Mouse (Mus musculus) neural tube, embryonic 12.5 days (tissue): ENCODE data around the gene Pkd1. TPM values are rescaled to one million over a fixed set of nuclear protein-coding genes. Genes with fewer than 3 reads are reported as not detected.

Experiments used
- ATAC-seq: fragments of 200-750 bp; cut with Nextera tagmentation; 2 replicates; pipeline ENCODE4 v1.8.0; 2017; ENCODE audit warnings: low read depth, mild to moderate bottlenecking, moderate TSS enrichment, moderate library complexity; ENCODE audit not compliant: low FRiP score
- H3K27ac ChIP-seq: fragments of 300-500 bp; sonication (generic); 2 replicates; pipeline ENCODE4 v1.5.1; 2016
- H3K27me3 ChIP-seq: fragments of 300-500 bp; sonication (generic); replicated peaks from 2 replicates; pipeline ENCODE4 v1.6.1; 2016; ENCODE audit warnings: mild to moderate bottlenecking
- H3K36me3 ChIP-seq: fragments of 300-500 bp; sonication (generic); 2 replicates; pipeline ENCODE4 v1.6.1; 2016; ENCODE audit warnings: mild to moderate bottlenecking
- H3K4me1 ChIP-seq: fragments of 300-500 bp; sonication (generic); 2 replicates; pipeline ENCODE4 v1.6.1; 2016
- H3K4me2 ChIP-seq: fragments of 300-500 bp; sonication (generic); replicated peaks from 2 replicates; pipeline ENCODE4 v1.6.1; 2016; ENCODE audit warnings: mild to moderate bottlenecking
- H3K4me3 ChIP-seq: fragments of 300-500 bp; sonication (generic); 2 replicates; pipeline ENCODE4 v1.5.1; 2016
- H3K9ac ChIP-seq: fragments of 300-500 bp; sonication (generic); 2 replicates; pipeline ENCODE4 v1.6.1; 2016; ENCODE audit warnings: mild to moderate bottlenecking
- H3K9me3 ChIP-seq: fragments of 300-500 bp; sonication (generic); 2 replicates; pipeline ENCODE4 v1.6.1; 2016; ENCODE audit warnings: mild to moderate bottlenecking
- WGBS: fragments of 180-500 bp; shearing (Covaris S2); methylation state at CpG from one replicate; pipeline ENCODE4 v1.1.7; 2016; 5-methylcytosine and 5-hydroxymethylcytosine counted together
- polyA plus RNA-seq: library from polyadenylated mRNA; unstranded; fragments of >200 nt; fragmentation: Nextera tagmentation; extraction: Ambion mirVana; gene quantifications from 2 replicates; pipeline ENCODE4 v1.2.1, GENCODE M21; 2016

The Pkd1 gene
- polyA plus RNA-seq, 1 experiment from 2014 or later = 23.0 TPM

DNA sequence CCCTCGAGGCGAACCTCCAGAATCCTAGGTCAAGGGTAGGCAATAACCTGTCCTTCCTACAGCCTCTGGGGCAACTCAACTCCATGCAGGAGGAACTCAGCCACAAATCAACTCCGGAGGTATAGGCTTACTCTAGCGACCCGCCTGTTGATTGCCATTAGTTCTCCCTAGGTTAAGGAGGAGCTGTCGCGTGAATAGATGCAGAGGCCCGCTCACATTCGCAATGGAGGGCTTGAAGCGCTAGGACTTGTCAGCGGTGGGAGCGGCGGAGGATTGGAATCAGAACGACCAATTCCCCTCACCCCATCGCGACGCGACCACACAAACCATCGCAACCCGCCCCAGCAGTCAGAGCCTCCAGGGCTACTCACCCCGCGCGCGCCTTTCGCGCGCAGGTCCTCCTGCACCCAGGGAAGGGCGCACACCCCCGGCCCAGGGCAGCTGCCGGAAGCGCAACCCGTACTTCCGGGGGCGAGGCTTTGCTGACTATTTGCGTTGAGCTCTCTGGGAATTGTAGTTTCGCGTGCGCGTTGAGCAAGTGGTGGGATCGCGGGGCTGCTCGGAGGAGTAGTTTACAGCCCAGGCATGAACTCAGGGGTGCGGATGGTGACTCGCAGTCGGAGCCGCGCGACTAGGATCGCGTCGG lies 82.7 kb downstream of the Pkd1 start, which contains the start of the genes Tsc2 and Nthl1:
Tsc2 (minus strand) TSS at position 464 of the 646 bp plus-strand sequence.
Nthl1 (plus strand) TSS at position 514 of the 646 bp plus-strand sequence.
- no peak within 1 kb of the TSS for H3K27ac ChIP-seq
- ATAC-seq = peak; percentile 91
- WGBS = 1% methylated on average over 51 of the region's 51 CpGs

DNA sequence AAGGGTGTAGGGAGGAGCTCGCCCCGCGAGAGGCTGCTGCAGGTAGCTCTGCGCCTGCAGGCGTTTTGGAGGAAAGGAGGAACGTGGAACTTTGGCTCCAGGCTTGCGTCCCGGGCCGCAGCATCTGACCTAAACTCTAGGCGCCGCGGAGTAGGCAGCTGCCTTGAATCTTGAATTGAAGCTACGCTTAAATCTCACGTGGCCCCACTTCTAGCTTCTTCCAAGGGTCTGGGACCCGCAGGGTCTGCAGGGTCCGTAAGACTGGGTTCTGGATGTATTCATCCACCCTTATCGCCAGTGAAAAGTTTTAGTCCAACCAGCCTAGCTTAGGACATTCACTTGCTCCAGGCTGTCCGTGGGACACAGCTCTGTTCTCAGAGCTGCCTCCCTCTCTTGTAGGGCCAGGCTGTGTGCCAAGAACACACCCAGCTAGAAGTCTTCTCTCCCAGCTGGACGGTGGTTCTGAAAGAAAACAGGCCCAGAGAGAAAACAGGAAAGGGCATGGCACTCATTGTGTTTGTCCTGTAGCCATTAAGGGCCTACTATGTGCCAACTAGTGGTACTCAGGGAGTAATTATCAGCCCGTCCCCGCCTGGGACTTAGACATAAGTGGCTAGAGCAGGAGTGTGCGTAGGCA lies 83.3 kb downstream of the Pkd1 start:
- Histone ChIP-seq H3K4me3 (peak overlapping the region; percentile 72), H3K27ac (no peak overlapping the region), H3K9me3 (no peaks in the 10 kb centered on the region), H3K27me3 (no peaks in the 10 kb centered on the region), H3K4me2 (peak overlapping the region; percentile 81), H3K36me3 (peaks cover 20% of the 10 kb centered on the region), H3K9ac (peak overlapping the region; percentile 72), H3K4me1 (peaks cover 15% of the 10 kb centered on the region)
- WGBS = 13% methylated on average over 22 of the region's 22 CpGs
- peak; percentile 46 for ATAC-seq

More for the DNA sequence above, 82.7 kb downstream of the Pkd1 start, which contains the start of the genes Tsc2 and Nthl1:
- H3K9ac ChIP-seq = peak within 1 kb of the TSS; percentile 72
- peak within 1 kb of the TSS; percentile 81 for H3K4me2 ChIP-seq
- H3K4me3 ChIP-seq = peak within 1 kb of the TSS; percentile 72
- no peaks in the 10 kb centered on the region for H3K9me3 ChIP-seq
- H3K4me1 ChIP-seq = peaks cover 15% of the 10 kb centered on the region
- H3K36me3 ChIP-seq = peaks cover 23% of the 10 kb centered on the region
- H3K27me3 ChIP-seq = no peaks in the 10 kb centered on the region

DNA sequence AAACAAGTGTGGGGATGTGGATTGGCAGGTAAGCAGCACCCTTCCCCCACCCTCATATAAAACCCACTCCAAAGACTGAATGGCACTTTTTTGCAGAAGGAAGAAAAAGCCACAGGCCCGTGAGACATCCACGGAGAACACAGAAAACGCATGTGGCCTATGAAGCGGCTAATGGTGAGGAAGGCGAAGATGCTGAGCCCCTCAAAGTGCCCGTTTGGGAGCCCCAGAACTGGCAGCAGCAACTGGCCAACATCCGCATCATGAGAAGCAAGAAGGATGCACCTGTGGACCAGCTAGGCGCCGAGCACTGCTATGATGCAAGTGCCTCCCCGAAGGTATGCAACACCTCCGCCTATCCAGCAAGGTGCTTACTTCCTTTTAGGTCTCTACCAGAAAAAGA lies 84.2 kb downstream of the Pkd1 start:
- H3K4me3 ChIP-seq = no peak overlapping the region
- H3K4me1 ChIP-seq = peaks cover 15% of the 10 kb centered on the region
- no peak for ATAC-seq
- H3K4me2 ChIP-seq = no peak overlapping the region
- 96% methylated on average over 11 of the region's 11 CpGs for WGBS
- no peaks in the 10 kb centered on the region for H3K9me3 ChIP-seq
- H3K27ac ChIP-seq = no peak overlapping the region
- peaks cover 20% of the 10 kb centered on the region for H3K36me3 ChIP-seq
- no peak overlapping the region for H3K9ac ChIP-seq
- H3K27me3 ChIP-seq = no peaks in the 10 kb centered on the region

DNA sequence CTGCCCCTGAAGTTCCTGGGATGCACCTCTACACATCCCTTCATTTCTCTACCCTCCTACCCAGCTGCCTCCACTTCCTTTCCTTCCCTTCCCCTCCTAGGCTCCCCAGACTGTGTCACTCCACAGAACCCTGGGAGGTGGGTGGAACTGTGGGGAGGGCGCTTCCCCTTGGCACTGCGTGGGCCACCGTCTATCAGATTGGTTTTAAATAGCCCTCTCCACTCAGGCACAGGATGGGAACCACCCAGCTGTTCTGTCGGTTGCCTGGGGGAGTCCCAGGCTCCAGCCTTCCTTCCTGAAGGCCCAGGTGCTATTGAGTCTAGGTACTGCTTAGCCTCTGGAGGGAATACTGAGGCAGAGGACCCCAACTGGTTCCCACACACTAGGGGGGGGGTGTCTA lies 85.4 kb downstream of the Pkd1 start:
- Histone ChIP-seq H3K4me2 (no peak overlapping the region), H3K27ac (no peak overlapping the region), H3K4me3 (no peak overlapping the region), H3K4me1 (peaks cover 18% of the 10 kb centered on the region), H3K27me3 (no peaks in the 10 kb centered on the region), H3K36me3 (peaks cover 8% of the 10 kb centered on the region), H3K9me3 (no peaks in the 10 kb centered on the region), H3K9ac (no peak overlapping the region)
- 86% methylated on average over 4 of the region's 4 CpGs for WGBS
- ATAC-seq = no peak

DNA sequence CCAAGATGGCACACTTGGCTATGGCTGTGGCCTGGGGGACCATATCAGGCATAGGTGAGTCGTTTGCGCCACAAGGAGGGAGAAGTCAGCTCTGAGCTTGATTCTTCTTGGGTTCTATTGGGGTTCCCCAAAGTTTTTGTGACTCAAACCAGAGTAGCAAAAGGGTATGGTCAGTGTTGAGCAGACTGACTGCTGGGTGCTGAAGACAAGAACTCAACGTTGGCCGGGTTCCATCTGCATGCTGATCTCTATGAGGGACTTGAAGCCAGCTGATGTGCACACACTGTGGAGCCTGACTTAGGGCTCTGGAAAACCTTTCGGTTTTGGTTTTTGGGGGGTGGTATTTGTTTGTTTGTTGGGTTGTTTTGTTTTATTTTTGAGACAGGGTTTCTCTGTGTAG lies 86.1 kb downstream of the Pkd1 start:
- H3K9me3 ChIP-seq = no peaks in the 10 kb centered on the region
- no peak overlapping the region for H3K4me2 ChIP-seq
- WGBS = 94% methylated on average over 5 of the region's 5 CpGs
- H3K36me3 ChIP-seq = 0 out of 2 replicates have a peak, but pooled peaks cover under 1% of the 10 kb centered on the region
- no peak overlapping the region for H3K9ac ChIP-seq
- H3K27me3 ChIP-seq = no peaks in the 10 kb centered on the region
- H3K27ac ChIP-seq = no peak overlapping the region
- no peak overlapping the region for H3K4me3 ChIP-seq
- ATAC-seq = no peak
- H3K4me1 ChIP-seq = peaks cover 18% of the 10 kb centered on the region

DNA sequence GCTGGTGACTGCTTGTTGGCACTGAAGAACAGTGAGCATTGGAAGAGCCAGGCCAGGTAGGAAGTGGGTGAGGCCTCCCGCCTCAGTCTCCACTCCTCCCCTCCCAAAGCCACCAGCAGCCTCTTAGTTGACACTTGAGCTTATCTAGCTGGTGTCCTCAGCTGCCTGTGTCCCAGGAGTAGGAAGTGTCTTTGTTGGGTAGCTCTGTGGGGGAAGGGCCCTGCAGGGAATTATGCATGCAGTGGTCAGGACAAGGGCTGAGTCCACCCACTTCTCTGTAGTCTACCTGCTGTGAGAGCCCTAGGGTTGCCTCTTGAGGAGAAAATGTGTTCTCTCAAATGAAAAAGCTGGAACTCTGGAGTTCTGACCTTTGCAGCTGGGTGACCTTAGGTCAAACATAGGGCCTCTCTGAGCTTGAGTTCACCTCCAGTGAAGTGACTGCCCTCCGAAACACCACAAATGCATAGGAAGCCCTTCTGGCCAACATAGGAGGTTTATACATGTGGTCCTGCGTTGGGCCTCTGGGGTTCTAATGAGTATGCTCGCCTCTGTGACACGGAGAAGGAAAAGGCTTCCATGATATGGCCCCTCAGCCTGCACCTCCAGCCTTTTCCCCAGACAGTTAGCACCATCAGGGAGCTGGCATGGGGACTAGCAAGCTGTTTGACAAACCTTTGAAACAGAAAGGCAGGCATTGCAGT lies 87.3 kb downstream of the Pkd1 start:
- Histone ChIP-seq H3K27ac (no peak overlapping the region), H3K27me3 (no peaks in the 10 kb centered on the region), H3K4me2 (no peak overlapping the region), H3K36me3 (no peaks in the 10 kb centered on the region), H3K4me1 (peaks cover 12% of the 10 kb centered on the region), H3K9me3 (no peaks in the 10 kb centered on the region), H3K4me3 (no peak overlapping the region), H3K9ac (no peak overlapping the region)
- no peak for ATAC-seq
- 67% methylated on average over 5 of the region's 5 CpGs for WGBS

DNA sequence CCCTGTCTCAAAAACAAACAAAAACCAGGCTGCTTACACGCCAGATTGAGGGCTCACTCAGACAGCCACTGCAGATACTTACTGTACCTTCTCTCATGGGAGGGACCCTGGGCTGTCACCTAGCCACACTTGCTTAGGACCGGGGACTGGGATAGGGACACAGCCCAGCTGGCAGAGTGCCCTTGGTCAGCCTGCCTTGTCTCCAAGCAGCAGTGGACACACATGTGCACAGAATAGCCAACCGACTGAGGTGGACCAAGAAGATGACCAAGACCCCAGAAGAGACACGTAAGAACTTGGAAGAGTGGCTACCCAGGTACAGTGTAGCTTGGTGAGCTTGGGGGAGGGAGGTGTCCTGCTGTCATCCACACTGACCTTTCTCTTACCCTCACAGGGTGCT lies 88.6 kb downstream of the Pkd1 start:
- H3K9me3 ChIP-seq = no peaks in the 10 kb centered on the region
- H3K36me3 ChIP-seq = no peaks in the 10 kb centered on the region
- ATAC-seq = no peak
- 94% methylated on average over 4 of the region's 4 CpGs for WGBS
- no peak overlapping the region for H3K27ac ChIP-seq
- peaks cover 5% of the 10 kb centered on the region for H3K4me1 ChIP-seq
- H3K9ac ChIP-seq = no peak overlapping the region
- H3K27me3 ChIP-seq = no peaks in the 10 kb centered on the region
- no peak overlapping the region for H3K4me2 ChIP-seq
- H3K4me3 ChIP-seq = no peak overlapping the region

DNA sequence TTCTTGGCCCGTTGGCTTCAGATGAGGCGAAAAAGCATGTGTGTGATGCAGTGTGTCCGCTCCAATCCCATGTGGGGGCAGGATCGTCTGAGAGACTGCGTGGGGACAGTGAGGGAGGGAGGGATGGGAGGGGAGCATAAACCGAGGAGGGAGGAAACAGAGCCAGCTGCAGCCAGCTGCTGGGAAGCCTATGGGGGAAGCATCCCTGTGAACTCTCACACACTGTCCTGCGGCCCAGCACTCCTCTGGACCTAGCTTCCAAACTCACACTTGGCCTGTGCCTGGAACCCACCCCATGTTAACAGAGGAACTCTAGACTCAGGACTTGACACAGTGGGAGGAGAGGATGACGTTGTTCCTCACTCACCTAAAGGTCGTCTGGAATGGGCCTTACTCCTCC lies 89.2 kb downstream of the Pkd1 start:
- Histone ChIP-seq H3K36me3 (no peaks in the 10 kb centered on the region), H3K9ac (no peak overlapping the region), H3K4me3 (no peak overlapping the region), H3K4me1 (peaks cover 7% of the 10 kb centered on the region), H3K4me2 (no peak overlapping the region), H3K27me3 (no peaks in the 10 kb centered on the region), H3K9me3 (no peaks in the 10 kb centered on the region), H3K27ac (0 out of 2 replicates have a peak overlapping the region, but pooled peaks have one; percentile 21)
- no peak for ATAC-seq
- 68% methylated on average over 9 of the region's 9 CpGs for WGBS

DNA sequence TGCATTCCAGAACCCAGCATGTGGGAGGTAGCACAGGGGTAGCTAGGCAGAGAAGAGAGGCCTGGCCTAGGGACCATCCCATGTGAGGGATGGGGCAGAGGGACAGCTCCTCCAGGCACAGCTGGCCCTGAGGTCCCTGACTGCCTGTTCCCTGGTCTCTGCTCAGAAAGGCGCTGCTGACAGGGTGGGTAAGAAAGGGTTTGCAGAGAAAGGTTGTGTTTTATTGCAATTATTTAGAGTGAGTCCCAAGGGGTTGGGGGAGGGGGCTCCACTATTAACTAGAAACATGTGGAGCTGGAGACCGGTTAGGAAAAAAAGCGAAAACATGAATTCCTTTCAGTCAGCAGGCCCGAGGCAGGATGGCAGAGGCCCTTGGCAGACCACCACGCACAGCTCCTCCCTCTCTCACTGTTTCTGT lies 89.9 kb downstream of the Pkd1 start:
- H3K9me3 ChIP-seq = no peaks in the 10 kb centered on the region
- no peak overlapping the region; the same call in 1 of the 2 replicates for H3K4me3 ChIP-seq
- peaks cover 12% of the 10 kb centered on the region for H3K4me1 ChIP-seq
- H3K4me2 ChIP-seq = peak overlapping the region; percentile 28; the same call in 1 of the 2 replicates
- no peak overlapping the region for H3K9ac ChIP-seq
- 83% methylated on average over 5 of the region's 5 CpGs for WGBS
- H3K27me3 ChIP-seq = no peaks in the 10 kb centered on the region
- H3K27ac ChIP-seq = 0 out of 2 replicates have a peak overlapping the region, but pooled peaks have one; percentile 21
- ATAC-seq = no peak
- H3K36me3 ChIP-seq = no peaks in the 10 kb centered on the region

DNA sequence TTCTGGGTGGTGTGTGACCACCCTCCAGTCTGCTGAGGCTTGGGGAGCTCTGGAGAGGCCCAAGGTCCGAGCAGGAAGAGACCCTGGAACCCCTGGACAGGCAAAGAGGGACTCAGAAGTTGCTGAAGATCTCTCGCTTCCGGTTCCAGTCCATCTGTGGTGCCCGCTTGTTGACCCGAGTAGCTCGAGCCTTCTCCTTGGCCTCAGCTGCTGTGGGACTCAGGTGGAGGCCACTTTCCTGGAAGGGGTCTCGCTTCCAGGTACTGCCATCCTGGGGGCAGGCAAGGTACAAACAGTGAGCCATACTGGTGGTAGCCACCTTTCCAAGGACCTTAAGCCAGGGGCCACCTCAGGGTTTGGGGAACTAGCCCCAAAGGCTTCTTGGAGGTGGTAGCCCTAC lies 90.5 kb downstream of the Pkd1 start:
- no peaks in the 10 kb centered on the region for H3K36me3 ChIP-seq
- H3K9ac ChIP-seq = no peak overlapping the region
- H3K27me3 ChIP-seq = no peaks in the 10 kb centered on the region
- WGBS = 83% methylated on average over 7 of the region's 7 CpGs
- no peak overlapping the region for H3K27ac ChIP-seq
- H3K4me2 ChIP-seq = no peak overlapping the region
- no peaks in the 10 kb centered on the region for H3K9me3 ChIP-seq
- ATAC-seq = no peak
- H3K4me1 ChIP-seq = peaks cover 12% of the 10 kb centered on the region
- H3K4me3 ChIP-seq = no peak overlapping the region

DNA sequence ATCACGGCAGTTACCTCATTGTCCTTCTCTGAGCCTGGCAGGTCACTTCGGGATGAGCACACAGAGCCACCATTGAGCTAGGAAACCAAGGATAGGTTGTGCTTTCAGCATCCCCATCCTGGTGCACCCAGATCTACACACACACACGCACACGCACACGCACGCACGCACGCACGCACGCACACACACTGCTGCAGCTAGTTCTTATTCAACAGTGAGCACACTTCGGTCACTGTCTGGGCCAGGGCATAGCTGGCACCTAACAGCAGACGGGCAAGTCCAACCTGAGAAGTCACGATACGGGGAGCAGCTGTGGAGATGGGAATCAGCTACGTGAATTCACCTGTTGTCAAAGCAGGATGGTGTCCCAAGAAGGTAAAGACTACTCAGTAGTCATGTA lies 90.9 kb downstream of the Pkd1 start:
- peaks cover 12% of the 10 kb centered on the region for H3K4me1 ChIP-seq
- WGBS = 91% methylated on average over 15 of the region's 15 CpGs
- no peaks in the 10 kb centered on the region for H3K9me3 ChIP-seq
- H3K36me3 ChIP-seq = no peaks in the 10 kb centered on the region
- H3K27ac ChIP-seq = no peak overlapping the region
- H3K27me3 ChIP-seq = no peaks in the 10 kb centered on the region
- no peak overlapping the region for H3K4me3 ChIP-seq
- no peak overlapping the region for H3K4me2 ChIP-seq
- ATAC-seq = no peak
- no peak overlapping the region for H3K9ac ChIP-seq

DNA sequence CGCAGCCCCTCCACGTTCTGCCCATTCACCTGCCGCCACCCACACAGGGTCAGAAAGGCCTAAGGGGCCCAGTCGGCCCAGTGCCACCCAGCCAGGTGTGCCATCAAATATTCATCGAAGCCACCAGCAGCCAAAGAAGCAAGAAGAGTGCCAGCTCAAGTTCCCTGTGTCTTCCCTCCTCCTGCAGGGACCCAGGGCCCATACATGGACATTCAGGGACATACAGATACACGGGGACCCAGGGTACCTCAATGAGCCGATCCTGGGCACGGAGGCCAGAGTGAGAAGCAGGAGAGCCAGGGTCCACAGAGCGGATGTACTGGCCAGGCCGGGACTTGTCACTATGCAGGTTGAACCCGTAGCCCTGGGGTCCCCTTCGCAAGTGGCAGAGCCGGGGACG lies 92.3 kb downstream of the Pkd1 start:
- Histone ChIP-seq H3K4me2 (no peak overlapping the region), H3K27me3 (no peaks in the 10 kb centered on the region), H3K4me1 (peaks cover 12% of the 10 kb centered on the region), H3K9ac (no peak overlapping the region), H3K9me3 (no peaks in the 10 kb centered on the region), H3K27ac (no peak overlapping the region), H3K4me3 (no peak overlapping the region), H3K36me3 (no peaks in the 10 kb centered on the region)
- no peak for ATAC-seq
- WGBS = 90% methylated on average over 14 of the region's 14 CpGs
